Mouse (Mus musculus): ENCODE measurements around the gene Ramp2. TPM values are rescaled to one million over a fixed set of nuclear protein-coding genes. Genes with fewer than 3 reads are reported as not detected.

Ramp2 gene
- total RNA-seq, 2 experiments from 2014 or later = 80.9 to 123 TPM

- DNase-seq (ENCODE audit: low spot score) = no peak
- intact Hi-C loops (cut with DNase I) = no loop called here
Measured at GRCm38 (mm10) chr11:101233240-101233639, 12.6 kb upstream of the Ramp2 start.

GRCm38 (mm10) chr11:101234124-101234523 lies 11.7 kb upstream of the Ramp2 start:
- no peak for DNase-seq (ENCODE audit: low spot score)
- intact Hi-C loops (cut with DNase I) = no loop called here

- intact Hi-C loops (cut with DNase I) = no loop called here
- no peak for DNase-seq (ENCODE audit: low spot score)
Measured at GRCm38 (mm10) chr11:101235429-101235828, 10.4 kb upstream of the Ramp2 start.

GRCm38 (mm10) chr11:101236782-101237181 lies 9.0 kb upstream of the Ramp2 start:
- intact Hi-C loops (cut with DNase I) = no loop called here
- DNase-seq (ENCODE audit: low spot score) = no peak

GRCm38 (mm10) chr11:101238071-101238647 lies 7.7 kb upstream of the Ramp2 start:
- intact Hi-C loops (cut with DNase I) = no loop called here
- DNase-seq (ENCODE audit: low spot score) = no peak

- DNase-seq (ENCODE audit: low spot score) = peak; percentile 65
- intact Hi-C loops (cut with DNase I) = no loop called here
Measured at GRCm38 (mm10) chr11:101245071-101245470, 757 bp upstream of the Ramp2 start.

GRCm38 (mm10) chr11:101246702-101247012 lies 829 bp downstream of the Ramp2 start:
- intact Hi-C loops (cut with DNase I) = loop anchor here (1.0 kb wide), 1 partner anchor 15 kb away; no protein-coding TSS in a partner anchor
- no peak for DNase-seq (ENCODE audit: low spot score)

- intact Hi-C loops (cut with DNase I) = loop anchor here (1.0 kb wide), 1 partner anchor 35 kb away; no protein-coding TSS in a partner anchor
- no peak for DNase-seq (ENCODE audit: low spot score)
Measured at GRCm38 (mm10) chr11:101247521-101248030, 1.7 kb downstream of the Ramp2 start.

- intact Hi-C loops (cut with DNase I) = loop anchor here (1.0 kb wide), 1 partner anchor 36 kb away; no protein-coding TSS in a partner anchor
- peak; percentile 67 for DNase-seq (ENCODE audit: low spot score)
Measured at GRCm38 (mm10) chr11:101248258-101248994, 2.6 kb downstream of the Ramp2 start.

- intact Hi-C loops (cut with DNase I) = loop anchor here (5.0 kb wide), 1 partner anchor 164 kb away; the partner anchor contains the start of gene Mlx
Measured at GRCm38 (mm10) chr11:101251031-101251430, 5.2 kb downstream of the Ramp2 start.

GRCm38 (mm10) chr11:101252941-101253340 lies 7.1 kb downstream of the Ramp2 start:
- intact Hi-C loops (cut with DNase I) = loop anchor here (2.0 to 5.0 kb wide), 2 partner anchors 48 to 166 kb away; partner anchors contain the start of gene Mlx
- no peak for DNase-seq (ENCODE audit: low spot score)

More at GRCm38 (mm10) chr11:101251031-101251430, 5.2 kb downstream of the Ramp2 start:
- DNase-seq (ENCODE audit: low spot score) = no peak

- intact Hi-C loops (cut with DNase I) = loop anchor here (2.0 to 5.0 kb wide), 2 partner anchors 47 to 166 kb away; partner anchors contain the start of gene Mlx
Measured at GRCm38 (mm10) chr11:101253613-101254389, 8.0 kb downstream of the Ramp2 start, which contains the start of gene Vps25. TSS of gene Vps25 (plus strand) at chr11:101253707.

GRCm38 (mm10) chr11:101255826-101256775 lies 10.3 kb downstream of the Ramp2 start:
- intact Hi-C loops (cut with DNase I) = no loop called here
- no peak for DNase-seq (ENCODE audit: low spot score)

More at GRCm38 (mm10) chr11:101253613-101254389, 8.0 kb downstream of the Ramp2 start, which contains the start of gene Vps25:
- DNase-seq (ENCODE audit: low spot score) = peak; percentile 72

GRCm38 (mm10) chr11:101259261-101259712 lies 13.5 kb downstream of the Ramp2 start:
- no peak for DNase-seq (ENCODE audit: low spot score)
- intact Hi-C loops (cut with DNase I) = no loop called here

- intact Hi-C loops (cut with DNase I) = loop anchor here (2.0 kb wide), 1 partner anchor 19 kb away; the partner anchor contains the start of genes Cntd1 and Coa3
- DNase-seq (ENCODE audit: low spot score) = peak; percentile 52
Measured at GRCm38 (mm10) chr11:101259948-101260825, 14.4 kb downstream of the Ramp2 start, which contains the start of gene Wnk4. TSS of gene Wnk4 (plus strand) at chr11:101260567.

GRCm38 (mm10) chr11:101260826-101261380 lies 15.1 kb downstream of the Ramp2 start:
- DNase-seq (ENCODE audit: low spot score) = no peak
- intact Hi-C loops (cut with DNase I) = loop anchor here (2.0 kb wide), 1 partner anchor 18 kb away; the partner anchor contains the start of genes Cntd1 and Coa3

GRCm38 (mm10) chr11:101262272-101262967 lies 16.6 kb downstream of the Ramp2 start:
- intact Hi-C loops (cut with DNase I) = no loop called here

More at GRCm38 (mm10) chr11:101262272-101262967, 16.6 kb downstream of the Ramp2 start:
- DNase-seq (ENCODE audit: low spot score) = no peak
